Mouse (Mus musculus) kidney, adult 2 months (tissue): ENCODE measurements around the gene Rprd2. TPM values are rescaled to one million over a fixed set of nuclear protein-coding genes. Genes with fewer than 3 reads are reported as not detected.

Source experiments
- DNase-seq: peaks from one replicate; pipeline ENCODE4 v3.0.0; 2021
- H3K27ac ChIP-seq: fragments of 200-500 bp; 2 replicates; pipeline ENCODE4 v1.5.1; 2012; ENCODE audit warnings: low read depth, low read length, control low read depth, inconsistent platforms; ENCODE audit not compliant: insufficient read depth
- H3K27me3 ChIP-seq: fragments of 200-500 bp; replicated peaks from 2 replicates; pipeline ENCODE4 v1.6.1; 2012; ENCODE audit warnings: mild to moderate bottlenecking, moderate library complexity, low read length, inconsistent platforms; ENCODE audit not compliant: control insufficient read depth, insufficient read depth
- H3K36me3 ChIP-seq: fragments of 200-500 bp; 2 replicates; pipeline ENCODE4 v1.6.1; 2012; ENCODE audit warnings: mild to moderate bottlenecking, moderate library complexity, low read length, inconsistent platforms; ENCODE audit not compliant: control insufficient read depth, insufficient read depth
- H3K4me1 ChIP-seq: fragments of 200-500 bp; 2 replicates; pipeline ENCODE4 v1.6.1; 2011; ENCODE audit warnings: low read length; ENCODE audit not compliant: control insufficient read depth, insufficient read depth
- H3K4me3 ChIP-seq: fragments of 200-500 bp; 2 replicates; pipeline ENCODE4 v1.5.1; 2011; ENCODE audit warnings: mild to moderate bottlenecking, low read depth, low read length, control low read depth; ENCODE audit not compliant: insufficient read depth
- CTCF ChIP-seq: fragments of 200-500 bp; conservative IDR thresholded peaks from 2 replicates; pipeline ENCODE4 v1.5.1; 2011; ENCODE audit warnings: low read depth, mild to moderate bottlenecking, control low read depth, low read length, moderate library complexity, mixed read lengths; ENCODE audit not compliant: insufficient read depth, insufficient read length
- POLR2A ChIP-seq: fragments of 200-500 bp; IDR thresholded peaks from one replicate; pipeline ENCODE4 v1.6.1; 2011; ENCODE audit warnings: low read depth, low read length, control low read depth
- WGBS: fragments of 180-500 bp; shearing (Covaris S2); methylation state at CpG from one replicate; pipeline ENCODE4 v1.1.7; 2018; 5-methylcytosine and 5-hydroxymethylcytosine counted together
- polyA plus RNA-seq: library from polyadenylated mRNA; depleted of rRNA; stranded (reverse); fragments of >200 nt; gene quantifications from 2 replicates; pipeline ENCODE4 v1.2.3, GENCODE M21; 2012; rRNA removed

The Rprd2 gene
- polyA plus RNA-seq, 1 experiment = 13.9 TPM

GRCm38 (mm10) chr3:95726696-95727358, 91.8 kb downstream of the Rprd2 start:
- no peaks in the 10 kb centered on the region for H3K27me3 ChIP-seq
- H3K4me1 ChIP-seq = no peaks in the 10 kb centered on the region
- H3K36me3 ChIP-seq = no peaks in the 10 kb centered on the region
- 75% methylated on average over 7 of the region's 7 CpGs for WGBS
- no peak for DNase-seq
- no peak for TF ChIP-seq CTCF
- TF ChIP-seq POLR2A = no peak
- no peak overlapping the region for H3K4me3 ChIP-seq
- no peak overlapping the region for H3K27ac ChIP-seq

DNA sequence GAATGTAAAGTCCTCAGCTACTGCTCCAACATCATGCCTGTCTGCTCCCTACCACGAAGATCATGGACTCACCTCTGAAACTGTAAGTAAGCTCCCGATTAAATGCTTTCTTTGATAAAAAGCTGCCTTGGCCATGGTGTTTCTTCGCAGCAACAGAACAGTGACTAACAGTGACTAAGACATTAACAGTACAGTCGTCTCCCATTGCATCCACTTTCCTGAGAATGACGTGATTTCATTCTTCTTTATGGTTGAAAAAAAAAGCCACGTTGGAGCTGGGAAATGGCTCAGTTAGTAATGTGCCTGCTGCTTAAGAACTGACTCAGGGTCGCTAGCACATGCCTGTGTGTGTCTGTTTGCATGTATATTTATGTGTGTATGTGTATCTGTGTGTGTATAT, 92.8 kb downstream of the Rprd2 start:
- no peaks in the 10 kb centered on the region for H3K27me3 ChIP-seq
- WGBS = 88% methylated on average over 7 of the region's 7 CpGs
- H3K36me3 ChIP-seq = no peaks in the 10 kb centered on the region
- no peaks in the 10 kb centered on the region for H3K4me1 ChIP-seq
- no peak overlapping the region for H3K4me3 ChIP-seq
- H3K27ac ChIP-seq = no peak overlapping the region
- TF ChIP-seq POLR2A (no peak), CTCF (no peak)
- no peak for DNase-seq

DNA sequence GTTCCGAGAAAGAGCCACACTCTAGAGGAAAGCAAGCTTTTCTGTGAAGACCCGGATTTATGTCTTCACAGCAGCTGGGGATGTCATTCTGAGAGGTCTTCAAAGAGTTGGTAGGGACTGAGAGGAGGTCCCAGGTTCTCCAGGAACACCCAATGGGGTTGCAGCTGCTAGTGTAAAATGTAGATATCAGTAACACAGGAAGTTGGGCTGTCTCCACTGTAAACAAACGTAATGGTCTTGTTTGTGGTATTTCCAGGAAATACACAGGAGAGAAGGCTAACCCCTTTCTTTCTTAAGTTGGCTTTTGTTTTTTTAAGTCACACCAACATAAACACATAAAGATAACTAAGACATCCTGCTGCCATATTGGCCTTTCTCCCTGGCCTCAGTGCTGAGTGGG, 96.3 kb downstream of the Rprd2 start:
- Histone ChIP-seq H3K4me3 (no peak overlapping the region), H3K27ac (no peak overlapping the region), H3K27me3 (no peaks in the 10 kb centered on the region), H3K4me1 (no peaks in the 10 kb centered on the region), H3K36me3 (no peaks in the 10 kb centered on the region)
- WGBS = 71% methylated on average over 3 of the region's 3 CpGs
- TF ChIP-seq CTCF (no peak), POLR2A (no peak)
- no peak for DNase-seq

DNA sequence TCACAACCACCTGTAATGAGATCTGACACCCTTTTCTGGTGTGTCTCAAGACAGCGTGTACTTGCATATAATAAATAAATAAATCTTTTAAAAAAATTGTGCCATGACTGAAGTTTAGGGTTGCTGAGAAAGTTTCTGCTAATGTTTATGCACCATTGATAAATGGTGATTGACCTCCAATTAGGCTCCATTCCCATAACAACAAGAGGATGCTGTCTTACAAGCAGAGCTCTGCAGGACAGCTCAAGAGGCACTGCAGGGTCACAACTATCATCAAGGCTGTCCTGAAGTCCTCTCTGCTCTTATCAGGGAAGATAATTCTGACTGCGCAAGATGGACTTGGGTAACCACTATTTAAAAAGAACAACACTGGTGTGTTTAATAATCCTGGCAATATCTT, 100.5 kb downstream of the Rprd2 start:
- no peaks in the 10 kb centered on the region for H3K36me3 ChIP-seq
- WGBS = 85% methylated on average over 2 of the region's 2 CpGs
- H3K27me3 ChIP-seq = no peaks in the 10 kb centered on the region
- no peak for TF ChIP-seq POLR2A
- no peak for TF ChIP-seq CTCF
- no peaks in the 10 kb centered on the region for H3K4me1 ChIP-seq
- H3K27ac ChIP-seq = no peak overlapping the region
- DNase-seq = no peak
- H3K4me3 ChIP-seq = no peak overlapping the region

GRCm38 (mm10) chr3:95716075-95716474, 102.6 kb downstream of the Rprd2 start:
- TF ChIP-seq POLR2A = no peak
- TF ChIP-seq CTCF = no peak
- Histone ChIP-seq H3K4me1 (no peaks in the 10 kb centered on the region), H3K36me3 (no peaks in the 10 kb centered on the region), H3K27ac (no peak overlapping the region), H3K4me3 (no peak overlapping the region), H3K27me3 (no peaks in the 10 kb centered on the region)
- WGBS = 90% methylated on average over 1 of the region's 1 CpGs
- no peak for DNase-seq

Other genes with a start within 250 kb of the Rprd2 start
- 7.6 and 10.4 TPM in 2 replicates for gene Golph3l, start 229.9 kb downstream of the Rprd2 start, polyA plus RNA-seq
- 9.9 and 13.2 TPM in 2 replicates for gene Ensa, start 193.9 kb downstream of the Rprd2 start, polyA plus RNA-seq
- gene Mcl1, start 160.1 kb downstream of the Rprd2 start, polyA plus RNA-seq = 31.9 and 43.0 TPM in 2 replicates
- gene Adamtsl4, start 130.9 kb downstream of the Rprd2 start, polyA plus RNA-seq = 5.2 and 6.0 TPM in 2 replicates
- gene Ecm1, start 79.3 kb downstream of the Rprd2 start, polyA plus RNA-seq = 494 and 636 TPM in 2 replicates
- gene Tars2, start 58.7 kb downstream of the Rprd2 start, polyA plus RNA-seq = 28.2 and 29.3 TPM in 2 replicates
- gene Prpf3, start 37.0 kb upstream of the Rprd2 start, polyA plus RNA-seq = 12.4 and 14.6 TPM in 2 replicates
- gene Mrps21, start 52.7 kb upstream of the Rprd2 start, polyA plus RNA-seq = 172 and 274 TPM in 2 replicates
- gene Ciart, start 63.4 kb upstream of the Rprd2 start, polyA plus RNA-seq = 5.1 and 6.0 TPM in 2 replicates
- 5.7 and 8.1 TPM in 2 replicates for gene BC028528, start 73.1 kb upstream of the Rprd2 start, polyA plus RNA-seq
- gene Aph1a, start 75.1 kb upstream of the Rprd2 start, polyA plus RNA-seq = 177 and 182 TPM in 2 replicates
- gene Car14, start 85.8 kb upstream of the Rprd2 start, polyA plus RNA-seq = 206 TPM in 2 replicates
- 13.0 and 18.5 TPM in 2 replicates for gene Anp32e, start 110.4 kb upstream of the Rprd2 start, polyA plus RNA-seq
- 32.4 and 33.2 TPM in 2 replicates for gene Plekho1, start 177.1 kb upstream of the Rprd2 start, polyA plus RNA-seq
- 6.7 and 7.9 TPM in 2 replicates for gene Vps45, start 239.6 kb upstream of the Rprd2 start, polyA plus RNA-seq